Mouse (Mus musculus): ENCODE data around the gene Lrrn2.
"Not testable (repeated sequence)": the region's sequence is repeated elsewhere in the genome, so short reads cannot be mapped to it uniquely, and the experiment has no call there.

The Lrrn2 gene

GRCm38 (mm10) chr1:132928907-132929250 is 48.8 kb downstream of the Lrrn2 start:
- no peak for DNase-seq (ENCODE audit: low spot score in 2 of 2)

DNA sequence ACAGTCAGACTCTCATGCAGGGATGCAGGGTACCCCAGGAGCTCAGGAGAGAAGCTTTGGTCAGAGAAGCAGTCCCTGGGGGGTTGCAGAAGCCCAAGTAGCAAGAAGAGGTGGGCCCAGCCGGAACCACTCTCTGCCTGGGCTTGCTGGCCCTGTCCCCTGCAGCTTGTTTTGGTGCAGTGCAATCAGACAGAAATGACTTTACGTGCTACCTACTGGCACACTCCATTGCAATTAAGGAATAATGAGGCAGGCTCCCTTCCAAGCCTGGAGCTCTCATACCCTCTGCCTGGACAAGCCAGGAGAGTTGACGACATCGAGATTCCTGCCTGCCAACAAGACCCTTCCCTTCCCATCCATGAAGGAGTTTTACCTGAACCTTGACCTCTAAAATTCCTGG is 50.2 kb downstream of the Lrrn2 start:
- DNase-seq (ENCODE audit: low spot score in 2 of 2), result no peak

GRCm38 (mm10) chr1:132932421-132932820 is 52.3 kb downstream of the Lrrn2 start:
- no peak for DNase-seq (ENCODE audit: low spot score in 2 of 2)

GRCm38 (mm10) chr1:132934856-132935255 is 54.8 kb downstream of the Lrrn2 start:
- DNase-seq (ENCODE audit: low spot score in 2 of 2), result no peak

- no peak for DNase-seq (ENCODE audit: low spot score in 2 of 2)
Observed at GRCm38 (mm10) chr1:132937296-132938030, 57.4 kb downstream of the Lrrn2 start.

DNA sequence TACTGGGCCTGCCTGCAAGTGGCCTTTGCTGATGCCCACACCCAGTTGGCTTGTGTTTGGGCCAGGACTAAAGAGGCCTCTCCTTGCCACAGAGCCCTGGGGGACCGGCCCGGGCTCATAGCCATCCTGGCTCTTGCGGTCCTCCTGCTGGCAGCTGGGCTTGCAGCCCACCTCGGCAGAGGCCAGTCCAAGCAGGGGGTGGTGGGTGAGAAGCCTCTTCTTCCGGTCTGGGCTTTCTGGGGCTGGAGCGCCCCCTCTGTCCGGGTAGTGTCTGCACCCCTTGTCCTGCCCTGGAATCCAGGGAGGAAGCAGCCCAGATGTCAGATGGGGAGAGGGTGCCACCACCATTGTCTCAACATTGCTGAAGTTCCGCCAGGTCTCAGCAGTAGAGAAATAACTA is 58.9 kb downstream of the Lrrn2 start:
- DNase-seq (ENCODE audit: low spot score in 2 of 2), result no peak

- no peak for DNase-seq (ENCODE audit: low spot score in 2 of 2)
Observed at GRCm38 (mm10) chr1:132945826-132946225, 65.8 kb downstream of the Lrrn2 start.

GRCm38 (mm10) chr1:132947811-132948210 is 67.7 kb downstream of the Lrrn2 start:
- no peak for DNase-seq (ENCODE audit: low spot score in 2 of 2)

- no peak for DNase-seq (ENCODE audit: low spot score in 2 of 2)
Observed at GRCm38 (mm10) chr1:132956809-132957208, 76.7 kb downstream of the Lrrn2 start.

- no peak for DNase-seq (ENCODE audit: low spot score in 2 of 2)
Observed at GRCm38 (mm10) chr1:132961751-132962150, 81.7 kb downstream of the Lrrn2 start.

GRCm38 (mm10) chr1:132964106-132964505 is 84.0 kb downstream of the Lrrn2 start:
- no peak for DNase-seq (ENCODE audit: low spot score in 2 of 2)

DNA sequence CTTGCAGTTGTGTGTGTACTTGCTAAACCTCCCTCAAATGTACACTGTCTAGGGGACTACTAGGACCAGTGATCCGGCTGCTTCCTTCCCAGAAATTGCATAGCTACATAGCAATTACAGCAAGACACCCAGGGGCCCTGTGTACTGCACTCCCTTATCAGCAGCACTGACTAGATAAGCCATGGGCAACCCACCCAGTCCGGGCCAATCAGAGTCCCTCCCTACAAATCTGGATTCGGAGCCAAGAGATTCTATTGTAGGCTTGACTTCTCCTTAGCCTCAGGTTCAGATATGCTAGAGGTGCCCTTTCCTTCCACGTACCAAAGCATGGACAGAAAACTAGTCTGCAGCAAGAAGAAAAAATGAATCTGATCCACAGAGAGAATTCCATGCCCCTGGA is 84.6 kb downstream of the Lrrn2 start:
- DNase-seq (ENCODE audit: low spot score in 2 of 2), result no peak

- peak; percentile 5 to 26 for DNase-seq (ENCODE audit: low spot score in 2 of 2)
Observed at GRCm38 (mm10) chr1:132968659-132969058, 88.6 kb downstream of the Lrrn2 start.

DNA sequence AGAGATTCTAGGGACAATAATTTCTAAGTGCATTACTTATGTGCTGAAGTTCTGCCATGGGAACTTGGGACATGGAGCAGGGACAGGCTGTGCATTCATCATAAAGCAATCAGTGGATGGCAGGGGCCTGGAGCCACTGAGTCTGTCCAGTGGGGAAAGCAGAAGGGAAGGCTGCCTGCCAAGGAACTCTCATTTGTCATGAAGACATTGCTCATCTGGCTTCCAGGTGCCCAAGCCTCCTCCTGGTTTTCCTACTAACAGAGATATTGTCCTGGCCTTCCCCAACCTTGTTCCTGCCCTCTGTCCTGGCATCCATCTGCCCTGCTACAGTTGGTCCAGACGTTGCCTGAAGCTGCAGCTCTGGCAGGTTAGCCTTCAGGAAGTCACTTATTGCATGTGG is 97.3 kb downstream of the Lrrn2 start:
- no peak for DNase-seq (ENCODE audit: low spot score in 2 of 2)

DNA sequence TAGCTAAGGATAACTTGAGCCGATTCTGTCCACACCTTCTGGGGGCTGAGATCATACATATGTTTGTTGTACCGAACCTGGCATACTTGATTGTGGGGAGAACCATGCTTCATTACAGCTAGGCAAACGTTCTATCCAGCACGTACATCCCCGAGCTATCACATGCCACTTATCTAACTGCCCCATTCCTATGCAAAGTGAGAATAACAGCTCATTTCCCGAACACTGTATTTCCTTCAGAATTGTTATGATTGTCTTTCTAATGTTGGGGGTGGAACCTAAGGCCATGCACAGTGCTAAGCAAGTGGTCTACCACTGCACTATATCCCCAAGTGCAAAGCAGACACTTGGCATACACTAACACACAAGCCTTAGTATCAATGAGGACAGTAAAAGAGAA is 101.2 kb downstream of the Lrrn2 start:
- no peak for DNase-seq (ENCODE audit: low spot score in 2 of 2)

DNA sequence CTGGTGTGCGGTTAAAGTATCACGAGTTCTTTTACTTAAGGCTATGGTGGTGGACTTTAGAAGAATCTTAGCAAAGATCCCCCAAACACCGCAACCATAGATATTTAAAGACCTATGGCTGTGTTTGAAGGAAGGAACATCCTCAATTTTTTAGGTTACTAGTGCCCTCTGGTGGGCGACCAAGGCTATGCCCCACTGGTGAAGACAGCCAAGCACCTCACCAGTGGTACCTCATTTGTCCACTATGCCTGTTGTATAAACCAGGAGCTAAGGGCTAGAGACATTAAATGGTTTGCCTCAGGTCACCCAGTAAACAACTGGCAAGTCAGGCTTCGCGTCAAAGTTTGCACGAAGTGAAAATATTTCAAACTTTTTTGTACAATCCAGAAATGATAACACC is 102.7 kb downstream of the Lrrn2 start:
- peak; percentile 29 to 37 for DNase-seq (ENCODE audit: low spot score in 2 of 2)

DNA sequence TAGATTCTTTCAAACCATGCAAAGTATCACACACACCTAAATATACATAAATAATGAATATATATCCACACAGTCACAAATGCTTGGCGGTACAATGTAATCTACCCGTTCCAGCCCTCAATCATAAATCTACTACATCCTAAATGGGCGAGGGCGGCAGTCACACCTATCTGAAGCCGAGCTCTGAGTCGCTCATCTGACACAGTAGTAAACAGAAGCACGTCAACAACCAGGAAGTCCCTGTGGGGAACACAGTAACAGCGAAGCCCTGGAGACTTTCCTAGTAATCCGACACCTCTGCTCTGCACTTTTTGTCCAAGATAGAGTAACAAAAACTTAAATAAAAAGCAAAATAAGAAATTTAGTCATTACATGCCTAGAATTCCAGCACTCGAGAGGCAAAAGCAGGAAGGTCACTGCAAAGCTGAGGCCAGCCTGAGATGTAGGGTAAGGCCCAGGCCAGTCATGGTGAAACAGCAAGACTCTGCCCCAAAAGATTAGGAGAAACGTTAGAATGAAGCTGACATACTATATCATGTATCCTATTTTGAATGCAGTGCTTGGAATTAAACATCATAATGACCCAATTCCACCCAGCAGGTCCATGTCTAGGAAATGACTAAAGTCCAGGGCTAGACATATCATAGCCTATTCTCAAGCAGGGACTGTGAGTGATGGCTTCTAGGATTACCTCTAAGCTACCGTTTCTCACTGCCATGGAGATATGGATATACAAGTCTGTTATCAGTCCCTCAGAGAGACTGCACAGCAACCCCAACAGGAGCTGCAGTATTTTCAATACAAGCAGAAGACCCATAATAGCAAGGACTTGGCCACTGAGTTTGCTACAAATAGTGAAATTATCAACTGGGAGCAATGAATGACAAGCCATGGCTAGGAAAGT is 108.7 kb downstream of the Lrrn2 start:
- DNase-seq (ENCODE audit: low spot score in 2 of 2), result not testable (repeated sequence)

Measured in spleen, postnatal 36 days (tissue).